Mouse (Mus musculus) liver, postnatal 0 days (tissue): ENCODE results near the gene Yy1. TPM values are rescaled to one million over a fixed set of nuclear protein-coding genes. Genes with fewer than 3 reads are reported as not detected.

Experiments used
- ATAC-seq: fragments of 200-750 bp; cut with Nextera tagmentation; 2 replicates; pipeline ENCODE4 v1.8.0; 2017; ENCODE audit warnings: mild to moderate bottlenecking, moderate library complexity
- DNase-seq: peaks from one replicate; pipeline ENCODE4 v3.0.0-alpha.2; 2016
- H3K27ac ChIP-seq: fragments of 300-500 bp; sonication (generic); 2 replicates; pipeline ENCODE4 v1.5.1; 2014; ENCODE audit warnings: antibody characterized with exemption, moderate library complexity, mild to moderate bottlenecking, low read depth
- H3K27me3 ChIP-seq: fragments of 300-500 bp; sonication (generic); 2 replicates; pipeline ENCODE4 v1.6.1; 2014; ENCODE audit warnings: low read length, control low read depth, mixed read lengths; ENCODE audit not compliant: insufficient read depth
- H3K36me3 ChIP-seq: fragments of 300-500 bp; sonication (generic); replicated peaks from 2 replicates; pipeline ENCODE4 v1.6.1; 2014; ENCODE audit warnings: mild to moderate bottlenecking, control low read depth, low read length, moderate library complexity, mixed read lengths; ENCODE audit not compliant: insufficient read depth
- H3K4me1 ChIP-seq: fragments of 300-500 bp; sonication (generic); 2 replicates; pipeline ENCODE4 v1.6.1; 2014; ENCODE audit warnings: antibody characterized with exemption, mild to moderate bottlenecking, control low read depth; ENCODE audit not compliant: insufficient read depth
- H3K4me2 ChIP-seq: fragments of 300-500 bp; sonication (generic); 2 replicates; pipeline ENCODE4 v1.6.1; 2014; ENCODE audit warnings: low read depth, mild to moderate bottlenecking, low read length, moderate library complexity, mixed read lengths
- H3K4me3 ChIP-seq: fragments of 300-500 bp; sonication (generic); 2 replicates; pipeline ENCODE4 v1.5.1; 2014; ENCODE audit warnings: low read depth, low read length
- H3K9ac ChIP-seq: fragments of 300-500 bp; sonication (generic); replicated peaks from 2 replicates; pipeline ENCODE4 v1.6.1; 2014; ENCODE audit warnings: mild to moderate bottlenecking, moderate library complexity
- H3K9me3 ChIP-seq: fragments of 300-500 bp; sonication (generic); 2 replicates; pipeline ENCODE4 v1.6.1; 2016; ENCODE audit warnings: mild to moderate bottlenecking, control low read depth, low read length, mixed read lengths
- CTCF ChIP-seq: sonication (generic); IDR thresholded peaks from 2 replicates; pipeline ENCODE4 v1.5.1; 2016; ENCODE audit warnings: antibody characterized with exemption, low read depth
- EP300 ChIP-seq: IDR thresholded peaks from 2 replicates; pipeline ENCODE4 v1.6.1; 2016; ENCODE audit warnings: antibody characterized with exemption, low read depth, mild to moderate bottlenecking
- WGBS: fragments of 180-500 bp; shearing (Covaris S2); extraction: QIAGEN DNeasy Blood & Tissue Kit; methylation state at CpG from one replicate; pipeline ENCODE4 v1.1.7; 2014; ENCODE audit not compliant: insufficient replicate concordance; 5-methylcytosine and 5-hydroxymethylcytosine counted together
- polyA plus RNA-seq: library from polyadenylated mRNA; unstranded; fragments of >200 nt; fragmentation: Nextera tagmentation; extraction: Ambion mirVana; gene quantifications from 2 replicates; pipeline ENCODE4 v1.2.1, GENCODE M21; 2015

The Yy1 gene
- polyA plus RNA-seq, 1 experiment from 2014 or later, result 5.3 TPM

DNA sequence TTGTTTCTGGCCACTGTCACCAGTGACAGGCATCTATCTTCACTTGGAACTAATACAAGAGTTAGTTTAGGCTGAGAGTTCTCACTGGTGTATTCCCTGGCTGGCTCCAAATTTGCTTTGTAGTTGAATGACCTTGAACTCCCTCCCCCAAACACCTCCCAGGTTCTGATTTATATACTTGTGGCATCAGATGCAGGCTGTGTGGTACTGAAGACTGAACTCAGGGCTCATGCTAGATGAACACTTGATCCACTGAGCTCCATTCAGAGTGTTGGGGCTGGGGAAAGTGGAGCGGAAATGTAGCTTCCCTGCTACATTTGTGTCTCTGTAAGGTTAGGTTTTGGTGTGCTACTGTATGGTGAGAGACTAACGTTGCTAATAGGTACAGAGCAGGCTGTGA is 11.6 kb downstream of the Yy1 start:
- ATAC-seq (no peak), DNase-seq (no peak)
- Histone ChIP-seq H3K4me3 (no peak overlapping the region), H3K4me1 (0 out of 2 replicates have a peak, but pooled peaks cover 2% of the 10 kb centered on the region), H3K27ac (no peak overlapping the region), H3K27me3 (no peaks in the 10 kb centered on the region), H3K4me2 (no peak overlapping the region), H3K36me3 (peaks cover 33% of the 10 kb centered on the region), H3K9ac (no peak overlapping the region), H3K9me3 (no peaks in the 10 kb centered on the region)
- TF ChIP-seq CTCF (no peak), EP300 (no peak)
- WGBS, result 84% methylated on average over 2 of the region's 2 CpGs

DNA sequence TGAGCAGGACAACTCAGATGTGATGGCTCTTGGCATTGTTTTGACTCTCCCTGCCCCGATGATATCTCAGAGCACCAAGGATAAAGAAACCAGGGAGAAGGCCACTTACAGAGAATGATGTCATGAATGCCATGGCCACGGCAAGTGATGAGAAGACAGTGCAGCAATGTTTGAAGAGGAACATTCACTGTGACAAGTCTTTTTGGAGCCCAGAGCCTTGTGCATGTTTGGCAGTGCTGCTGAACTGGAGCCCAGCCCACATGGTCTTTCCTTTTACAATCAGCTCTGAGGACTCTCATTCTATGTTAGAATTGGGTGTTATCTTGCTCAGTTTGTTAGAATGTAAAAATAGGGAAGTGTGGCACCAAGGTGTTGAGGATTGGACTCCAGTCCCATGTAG is 15.7 kb downstream of the Yy1 start:
- H3K4me3 ChIP-seq, result no peak overlapping the region
- no peak overlapping the region for H3K9ac ChIP-seq
- TF ChIP-seq CTCF (no peak), EP300 (no peak)
- DNase-seq, result no peak
- 75% methylated on average over 2 of the region's 2 CpGs for WGBS
- H3K9me3 ChIP-seq, result no peaks in the 10 kb centered on the region
- no peak overlapping the region for H3K27ac ChIP-seq
- H3K4me2 ChIP-seq, result no peak overlapping the region
- ATAC-seq, result no peak
- H3K36me3 ChIP-seq, result peaks cover 34% of the 10 kb centered on the region
- H3K27me3 ChIP-seq, result no peaks in the 10 kb centered on the region
- H3K4me1 ChIP-seq, result peaks cover 15% of the 10 kb centered on the region

DNA sequence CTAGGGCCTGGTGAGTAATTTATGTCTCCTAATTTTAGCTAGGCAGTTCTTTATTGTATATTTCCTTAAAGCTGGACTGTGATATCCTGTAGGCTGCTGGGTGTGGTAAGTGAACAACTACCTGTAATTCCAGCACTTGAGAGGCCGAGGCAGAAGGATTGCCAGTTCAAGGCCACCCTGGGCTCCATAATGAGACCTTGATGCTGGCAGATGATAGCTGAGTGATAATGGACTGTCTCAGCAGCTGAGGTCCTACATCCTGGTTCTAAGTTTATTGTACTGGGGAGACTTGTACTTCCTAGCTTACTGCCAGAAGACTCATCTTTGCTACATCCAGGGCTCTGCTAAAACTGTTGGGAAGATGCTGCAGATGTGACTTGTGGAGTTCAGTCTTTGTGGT is 17.0 kb downstream of the Yy1 start:
- ATAC-seq, result no peak
- Histone ChIP-seq H3K27me3 (no peaks in the 10 kb centered on the region), H3K9me3 (no peaks in the 10 kb centered on the region), H3K4me2 (no peak overlapping the region), H3K4me3 (no peak overlapping the region), H3K4me1 (peaks cover 15% of the 10 kb centered on the region), H3K36me3 (peaks cover 45% of the 10 kb centered on the region), H3K27ac (no peak overlapping the region), H3K9ac (no peak overlapping the region)
- 60% methylated on average over 1 of the region's 1 CpGs for WGBS
- TF ChIP-seq CTCF (no peak), EP300 (no peak)
- no peak for DNase-seq

DNA sequence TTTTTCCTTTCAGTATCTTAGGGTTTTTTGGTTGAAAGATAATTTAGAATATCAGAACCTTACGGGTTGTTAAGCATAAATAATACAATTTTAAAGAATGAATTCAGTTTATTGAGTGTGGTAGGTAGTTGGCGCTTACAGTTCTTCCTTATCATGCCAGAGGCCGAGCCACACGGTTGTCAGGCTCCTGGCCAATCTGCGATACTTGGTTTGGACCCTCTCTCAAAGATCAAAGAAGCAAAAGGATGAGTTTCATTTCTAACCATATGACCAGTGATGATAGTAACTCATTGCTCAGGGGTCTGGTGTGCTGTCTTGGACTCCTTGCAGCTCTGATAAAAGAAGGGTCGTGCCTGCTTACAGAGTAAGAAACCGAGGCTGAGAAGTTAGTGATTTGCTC is 17.5 kb downstream of the Yy1 start:
- DNase-seq, result no peak
- Histone ChIP-seq H3K27me3 (no peaks in the 10 kb centered on the region), H3K9ac (no peak overlapping the region), H3K36me3 (peaks cover 50% of the 10 kb centered on the region), H3K4me1 (peaks cover 15% of the 10 kb centered on the region), H3K27ac (no peak overlapping the region), H3K9me3 (no peaks in the 10 kb centered on the region), H3K4me3 (no peak overlapping the region), H3K4me2 (no peak overlapping the region)
- peak; percentile 45; the same call in 1 of the 2 replicates for ATAC-seq
- 66% methylated on average over 7 of the region's 7 CpGs for WGBS
- no peak for TF ChIP-seq EP300
- TF ChIP-seq CTCF, result no peak

DNA sequence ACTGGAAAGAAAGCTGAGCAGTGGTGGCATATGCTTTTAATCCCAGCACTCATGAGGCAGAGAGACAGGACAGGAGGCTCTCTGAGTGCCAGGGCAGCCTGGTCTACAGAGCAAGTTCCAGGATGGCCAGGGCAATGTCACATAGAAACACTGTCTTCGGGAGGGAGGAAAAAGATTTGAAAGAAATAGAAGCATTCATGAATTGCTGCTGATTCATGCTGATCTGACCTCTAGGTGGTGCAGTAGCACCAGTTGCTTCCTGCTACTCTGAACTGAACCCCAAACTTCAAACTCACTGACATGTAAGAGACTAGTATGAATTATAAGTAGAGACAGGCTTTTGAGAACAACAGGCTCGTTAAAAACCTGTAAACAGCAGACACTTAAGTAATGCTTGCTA is 18.4 kb downstream of the Yy1 start:
- DNase-seq (no peak), ATAC-seq (peak; percentile 57; the same call in 1 of the 2 replicates)
- peak; percentile 78 for TF ChIP-seq CTCF
- TF ChIP-seq EP300, result 0 out of 2 replicates have a peak, but pooled peaks have one; percentile 15
- Histone ChIP-seq H3K9me3 (no peaks in the 10 kb centered on the region), H3K4me2 (no peak overlapping the region), H3K36me3 (peaks cover 54% of the 10 kb centered on the region), H3K27me3 (no peaks in the 10 kb centered on the region), H3K4me3 (no peak overlapping the region), H3K27ac (no peak overlapping the region), H3K9ac (no peak overlapping the region), H3K4me1 (peaks cover 15% of the 10 kb centered on the region)
- 34% methylated on average over 2 of the region's 2 CpGs for WGBS

DNA sequence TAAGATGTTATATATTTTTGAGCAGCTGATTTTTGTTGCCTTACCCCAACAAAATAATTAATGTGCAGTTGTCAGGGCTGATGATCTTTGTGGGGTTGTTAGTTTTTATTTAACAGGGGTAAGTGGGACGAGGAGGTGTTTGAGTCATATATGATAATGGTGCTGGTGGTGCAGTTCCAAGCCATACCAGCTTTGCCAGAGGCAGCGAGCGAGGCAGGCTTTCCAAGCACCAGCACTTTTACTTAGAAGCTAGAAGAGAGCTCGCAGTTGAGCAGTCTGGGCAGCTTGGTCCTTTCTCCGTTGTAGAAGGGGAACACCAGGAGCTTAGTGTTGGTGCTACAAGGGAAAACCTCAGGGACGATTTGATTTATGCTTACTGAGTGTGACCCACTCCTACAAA is 19.7 kb downstream of the Yy1 start:
- no peak for TF ChIP-seq EP300
- no peak for TF ChIP-seq CTCF
- WGBS, result 85% methylated on average over 6 of the region's 6 CpGs
- no peaks in the 10 kb centered on the region for H3K27me3 ChIP-seq

DNA sequence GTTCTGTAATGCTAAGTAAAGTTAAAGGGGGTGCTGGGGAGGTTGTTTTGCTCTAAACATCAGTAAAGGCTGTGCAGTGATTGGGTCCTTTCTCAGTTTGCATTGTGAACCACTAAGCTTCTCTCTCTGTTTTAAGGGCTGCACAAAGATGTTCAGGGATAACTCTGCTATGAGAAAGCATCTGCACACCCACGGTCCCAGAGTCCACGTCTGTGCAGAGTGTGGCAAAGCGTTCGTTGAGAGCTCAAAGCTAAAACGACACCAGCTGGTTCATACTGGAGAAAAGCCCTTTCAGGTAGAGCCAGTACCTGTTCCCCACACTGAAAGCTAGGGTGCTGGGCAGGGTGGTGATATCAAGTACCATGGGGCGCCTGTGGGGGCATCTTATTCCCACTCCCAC is 21.7 kb downstream of the Yy1 start:
- no peaks in the 10 kb centered on the region for H3K27me3 ChIP-seq
- H3K4me1 ChIP-seq, result peaks cover 15% of the 10 kb centered on the region
- 86% methylated on average over 6 of the region's 6 CpGs for WGBS
- ATAC-seq, result no peak
- no peak overlapping the region for H3K4me3 ChIP-seq
- no peak overlapping the region for H3K9ac ChIP-seq
- DNase-seq, result no peak
- H3K9me3 ChIP-seq, result no peaks in the 10 kb centered on the region
- no peak overlapping the region for H3K4me2 ChIP-seq
- TF ChIP-seq CTCF, result no peak
- H3K27ac ChIP-seq, result no peak overlapping the region
- H3K36me3 ChIP-seq, result peaks cover 55% of the 10 kb centered on the region

More for the DNA sequence above, 19.7 kb downstream of the Yy1 start:
- Histone ChIP-seq H3K4me2 (no peak overlapping the region), H3K4me1 (peaks cover 15% of the 10 kb centered on the region), H3K4me3 (no peak overlapping the region), H3K36me3 (peaks cover 58% of the 10 kb centered on the region), H3K27ac (no peak overlapping the region), H3K9me3 (no peaks in the 10 kb centered on the region), H3K9ac (no peak overlapping the region)
- DNase-seq, result no peak
- no peak for ATAC-seq
